Mouse (Mus musculus) forebrain, embryonic 13.5 days (tissue): ENCODE data around the gene Rbm7. TPM values are rescaled to one million over a fixed set of nuclear protein-coding genes. Genes with fewer than 3 reads are reported as not detected.

ENCODE experiments used
- ATAC-seq: fragments of 200-750 bp; cut with Nextera tagmentation; 2 replicates; pipeline ENCODE4 v1.8.0; 2017
- H3K27ac ChIP-seq: fragments of 300-500 bp; sonication (generic); 2 replicates; pipeline ENCODE4 v1.5.1; 2015; ENCODE audit warnings: inconsistent platforms, mild to moderate bottlenecking, moderate library complexity
- H3K27me3 ChIP-seq: fragments of 300-500 bp; sonication (generic); 2 replicates; pipeline ENCODE4 v1.6.1; 2015; ENCODE audit warnings: mild to moderate bottlenecking, inconsistent platforms
- H3K36me3 ChIP-seq: fragments of 300-500 bp; sonication (generic); 2 replicates; pipeline ENCODE4 v1.6.1; 2015; ENCODE audit warnings: mild to moderate bottlenecking, inconsistent platforms; ENCODE audit not compliant: poor library complexity, severe bottlenecking
- H3K4me1 ChIP-seq: fragments of 300-500 bp; sonication (generic); 2 replicates; pipeline ENCODE4 v1.6.1; 2015; ENCODE audit warnings: inconsistent platforms
- H3K4me2 ChIP-seq: fragments of 300-500 bp; sonication (generic); 2 replicates; pipeline ENCODE4 v1.6.1; 2015; ENCODE audit warnings: inconsistent platforms, mild to moderate bottlenecking, moderate library complexity
- H3K4me3 ChIP-seq: fragments of 300-500 bp; sonication (generic); 2 replicates; pipeline ENCODE4 v1.5.1; 2015; ENCODE audit warnings: mild to moderate bottlenecking, inconsistent platforms
- H3K9ac ChIP-seq: fragments of 300-500 bp; sonication (generic); 2 replicates; pipeline ENCODE4 v1.6.1; 2015; ENCODE audit warnings: mild to moderate bottlenecking, inconsistent platforms
- H3K9me3 ChIP-seq: fragments of 300-500 bp; sonication (generic); replicated peaks from 2 replicates; pipeline ENCODE4 v1.6.1; 2016; ENCODE audit warnings: inconsistent platforms
- WGBS: fragments of 180-500 bp; shearing (Covaris S2); methylation state at CpG from one replicate; pipeline ENCODE4 v1.1.7; 2015; 5-methylcytosine and 5-hydroxymethylcytosine counted together
- polyA plus RNA-seq: library from polyadenylated mRNA; unstranded; fragments of >200 nt; fragmentation: Nextera tagmentation; extraction: Ambion mirVana; gene quantifications from 2 replicates; pipeline ENCODE4 v1.2.1, GENCODE M21; 2015

The Rbm7 gene
- polyA plus RNA-seq, 1 experiment from 2014 or later: 122 TPM

DNA sequence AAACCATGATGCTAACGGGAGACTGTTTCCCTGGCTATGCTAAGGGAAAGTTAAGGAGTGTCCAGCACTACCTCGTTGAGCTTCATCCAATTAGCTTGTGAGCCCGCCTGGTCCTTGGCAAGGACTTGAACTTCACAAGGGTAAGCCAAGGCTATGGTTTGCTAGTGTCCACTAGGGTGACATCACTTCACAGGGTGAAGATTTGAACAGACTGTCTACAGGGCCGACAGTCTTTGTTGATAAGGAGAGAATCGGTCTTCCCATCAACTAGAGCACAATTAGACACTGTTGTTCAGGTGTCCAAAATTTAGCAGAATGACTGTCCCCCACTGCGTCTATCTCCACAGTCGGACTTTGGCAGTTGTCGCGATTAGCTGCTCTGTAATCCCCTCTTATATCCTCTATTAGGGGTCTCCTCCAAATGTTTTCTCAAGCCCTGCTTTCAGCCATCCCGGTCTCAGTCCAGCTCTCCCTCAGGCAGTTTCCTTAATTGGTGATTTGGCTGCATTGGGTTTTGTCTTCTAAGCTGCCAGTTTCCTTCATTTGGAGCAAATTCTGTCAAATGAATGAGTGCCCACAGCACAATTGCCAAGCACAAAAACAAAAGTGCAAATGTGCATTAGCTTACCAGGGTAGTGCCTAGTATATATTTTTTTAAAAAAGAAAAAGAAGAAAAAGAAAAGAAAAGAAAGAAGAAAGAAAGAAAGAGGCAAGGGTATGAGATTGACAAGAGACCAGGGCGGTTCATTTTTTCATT, 21.7 kb upstream of the Rbm7 start:
- Histone ChIP-seq H3K27ac (peak overlapping the region; percentile 93), H3K4me1 (peaks cover 16% of the 10 kb centered on the region), H3K36me3 (no peaks in the 10 kb centered on the region), H3K9me3 (no peaks in the 10 kb centered on the region), H3K9ac (peak overlapping the region; percentile 35; the same call in 1 of the 2 replicates), H3K4me2 (peak overlapping the region; percentile 48), H3K27me3 (no peaks in the 10 kb centered on the region), H3K4me3 (no peak overlapping the region)
- ATAC-seq: peak; percentile 92
- WGBS: 25% methylated on average over 11 of the region's 11 CpGs

DNA sequence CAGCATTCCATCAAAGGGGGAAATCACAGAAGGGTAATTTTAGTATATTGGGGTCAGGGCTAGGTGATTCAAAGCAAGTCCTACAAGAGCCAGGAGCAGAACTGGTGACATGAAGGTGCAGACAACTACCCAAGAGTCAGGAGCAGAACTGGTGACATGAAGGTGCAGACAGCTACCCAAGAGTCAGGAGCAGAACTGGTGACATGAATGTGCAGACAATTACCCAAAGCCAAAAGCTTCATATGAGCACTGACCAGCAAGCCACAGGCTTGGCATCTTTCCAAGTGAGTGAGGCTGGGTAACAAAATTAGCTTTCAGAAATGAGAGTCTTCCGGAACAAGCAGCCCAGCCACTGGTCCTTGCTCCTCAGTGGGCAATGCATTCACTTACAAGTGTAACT, 20.2 kb upstream of the Rbm7 start:
- no peaks in the 10 kb centered on the region for H3K36me3 ChIP-seq
- WGBS: 58% methylated on average over 1 of the region's 1 CpGs
- H3K4me3 ChIP-seq: no peak overlapping the region
- H3K27ac ChIP-seq: no peak overlapping the region
- no peak for ATAC-seq
- no peak overlapping the region for H3K4me2 ChIP-seq
- H3K4me1 ChIP-seq: peaks cover 16% of the 10 kb centered on the region
- no peaks in the 10 kb centered on the region for H3K27me3 ChIP-seq
- no peaks in the 10 kb centered on the region for H3K9me3 ChIP-seq
- H3K9ac ChIP-seq: no peak overlapping the region

DNA sequence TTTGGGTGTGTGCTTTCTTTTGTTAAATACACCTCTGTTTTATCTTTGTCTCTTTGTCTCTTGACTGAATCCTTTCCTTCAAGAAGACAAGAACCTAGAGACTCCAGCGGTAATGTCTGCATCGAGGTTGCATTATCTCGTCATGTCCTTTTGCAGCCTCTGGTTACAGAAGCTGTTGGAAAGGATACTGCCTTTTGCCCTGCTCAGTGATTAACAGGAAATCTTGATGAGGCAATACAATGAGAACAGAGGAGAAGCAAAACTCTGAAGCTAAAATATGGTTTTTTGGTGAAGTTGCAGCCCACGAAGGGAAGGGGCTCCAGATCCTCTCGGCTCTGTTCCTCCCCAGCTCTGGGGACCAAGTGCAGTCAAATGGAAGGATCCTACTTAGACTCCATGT, 15.0 kb upstream of the Rbm7 start:
- 83% methylated on average over 5 of the region's 5 CpGs for WGBS
- Histone ChIP-seq H3K9ac (no peak overlapping the region), H3K4me2 (no peak overlapping the region), H3K9me3 (no peaks in the 10 kb centered on the region), H3K27me3 (no peaks in the 10 kb centered on the region), H3K4me3 (no peak overlapping the region), H3K27ac (no peak overlapping the region), H3K36me3 (no peaks in the 10 kb centered on the region), H3K4me1 (no peaks in the 10 kb centered on the region)
- ATAC-seq: no peak

DNA sequence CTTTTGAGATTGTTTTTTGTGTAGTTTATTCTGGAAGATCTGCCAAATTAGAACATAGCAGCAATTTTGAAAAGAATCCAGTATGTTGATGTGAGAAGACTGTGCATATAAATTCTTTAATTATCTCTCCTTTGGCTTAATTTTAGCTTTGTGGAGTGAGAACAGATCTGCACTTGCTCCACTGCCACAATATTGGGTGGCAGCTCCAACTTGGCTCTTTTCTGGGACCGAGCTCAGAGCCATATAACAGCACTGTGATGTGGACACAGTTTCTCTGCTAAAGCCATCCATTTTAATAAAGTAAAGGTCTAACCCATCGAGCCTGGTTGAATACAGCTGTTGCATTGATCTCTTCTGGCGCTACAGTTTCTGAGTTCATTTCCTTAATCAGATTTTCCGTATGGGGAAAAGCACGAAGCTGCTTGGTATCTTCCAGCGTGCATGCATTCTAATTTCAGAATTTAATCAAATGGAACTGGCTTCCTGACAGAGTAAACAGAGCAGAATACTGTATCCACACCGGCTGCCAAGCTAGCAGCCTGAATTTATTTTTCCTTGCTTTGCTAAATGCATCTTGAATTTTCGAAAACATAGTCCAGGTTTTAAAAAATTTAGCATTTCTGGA, 9.8 kb upstream of the Rbm7 start:
- H3K27me3 ChIP-seq: no peaks in the 10 kb centered on the region
- H3K9ac ChIP-seq: no peak overlapping the region
- no peaks in the 10 kb centered on the region for H3K4me1 ChIP-seq
- no peaks in the 10 kb centered on the region for H3K9me3 ChIP-seq
- 75% methylated on average over 8 of the region's 8 CpGs for WGBS
- ATAC-seq: no peak
- H3K27ac ChIP-seq: no peak overlapping the region
- H3K4me3 ChIP-seq: no peak overlapping the region
- no peak overlapping the region for H3K4me2 ChIP-seq
- no peaks in the 10 kb centered on the region for H3K36me3 ChIP-seq

DNA sequence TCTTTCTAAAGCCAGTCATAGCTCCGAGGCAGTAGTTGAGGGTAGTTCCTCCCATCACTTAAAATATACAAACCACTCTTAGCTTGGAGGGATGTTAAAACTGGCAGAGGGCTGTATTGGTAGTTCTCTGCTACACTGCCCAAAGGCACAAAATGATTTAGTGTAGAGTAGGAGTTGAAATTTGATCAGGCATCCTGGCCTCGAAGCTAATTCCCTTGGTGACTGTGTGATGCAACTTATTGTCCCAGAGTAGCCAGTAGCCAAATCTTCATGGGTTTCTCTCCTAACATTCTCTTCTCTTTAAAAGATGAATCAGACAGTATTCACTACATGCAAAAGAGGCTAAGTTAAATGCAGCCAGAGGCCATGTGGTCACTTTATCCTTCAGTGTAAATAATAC, 7.9 kb upstream of the Rbm7 start:
- no peak overlapping the region for H3K4me2 ChIP-seq
- H3K36me3 ChIP-seq: no peaks in the 10 kb centered on the region
- H3K9me3 ChIP-seq: no peaks in the 10 kb centered on the region
- no peaks in the 10 kb centered on the region for H3K27me3 ChIP-seq
- H3K4me3 ChIP-seq: no peak overlapping the region
- no peaks in the 10 kb centered on the region for H3K4me1 ChIP-seq
- no peak for ATAC-seq
- 80% methylated on average over 2 of the region's 2 CpGs for WGBS
- no peak overlapping the region for H3K9ac ChIP-seq
- H3K27ac ChIP-seq: no peak overlapping the region

DNA sequence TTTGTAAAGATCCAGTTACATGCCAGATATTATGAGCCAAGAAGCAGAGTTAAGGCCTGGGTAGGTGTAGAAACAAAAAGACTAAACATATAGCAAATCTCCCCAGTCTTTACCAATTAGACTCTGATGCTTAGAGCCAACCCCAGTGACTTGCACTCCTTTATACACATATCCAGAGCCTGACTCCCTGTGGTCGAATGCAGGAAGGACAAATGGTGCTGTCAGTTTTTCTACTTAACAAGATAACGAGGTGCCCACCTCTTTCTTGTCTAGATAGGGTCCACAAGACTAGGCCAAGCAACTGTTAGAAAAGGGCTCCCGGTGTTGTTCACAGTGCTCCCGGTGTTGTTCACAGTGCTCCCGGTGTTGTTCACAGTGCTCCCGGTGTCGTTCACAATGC, 6.1 kb upstream of the Rbm7 start:
- H3K9ac ChIP-seq: no peak overlapping the region
- no peaks in the 10 kb centered on the region for H3K27me3 ChIP-seq
- no peak for ATAC-seq
- no peak overlapping the region for H3K4me2 ChIP-seq
- no peak overlapping the region for H3K27ac ChIP-seq
- H3K4me3 ChIP-seq: no peak overlapping the region
- H3K4me1 ChIP-seq: peaks cover 2% of the 10 kb centered on the region
- no peaks in the 10 kb centered on the region for H3K36me3 ChIP-seq
- no peaks in the 10 kb centered on the region for H3K9me3 ChIP-seq
- WGBS: 77% methylated on average over 7 of the region's 7 CpGs

DNA sequence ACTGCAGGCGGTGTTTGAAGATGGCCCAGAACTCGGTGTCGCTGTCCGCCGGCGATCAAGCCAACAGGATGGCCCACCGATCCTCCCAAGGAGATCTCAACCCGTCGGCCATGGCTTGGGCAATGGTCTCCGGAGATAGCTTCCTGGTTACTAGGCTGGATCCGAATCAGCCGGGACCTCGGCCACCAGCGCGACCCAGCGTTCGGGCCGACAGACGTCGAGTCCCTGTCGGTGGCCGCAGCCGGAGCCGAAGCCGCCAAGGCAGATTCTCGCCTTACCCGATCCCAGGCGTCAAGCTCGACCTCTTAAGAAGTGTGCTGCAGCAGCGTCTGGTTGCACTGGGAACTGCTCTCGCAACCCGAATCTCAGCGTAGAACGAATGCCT, 441 bp upstream of the Rbm7 start:
- peak; percentile 47 for ATAC-seq
- H3K9ac ChIP-seq: peak overlapping the region; percentile 91
- H3K4me2 ChIP-seq: peak overlapping the region; percentile 87
- H3K4me3 ChIP-seq: peak overlapping the region; percentile 81
- H3K27ac ChIP-seq: peak overlapping the region; percentile 92
- H3K4me1 ChIP-seq: peaks cover 22% of the 10 kb centered on the region
- peaks cover 24% of the 10 kb centered on the region for H3K36me3 ChIP-seq
- no peaks in the 10 kb centered on the region for H3K27me3 ChIP-seq
- H3K9me3 ChIP-seq: no peaks in the 10 kb centered on the region
- 2% methylated on average over 34 of the region's 34 CpGs for WGBS

DNA sequence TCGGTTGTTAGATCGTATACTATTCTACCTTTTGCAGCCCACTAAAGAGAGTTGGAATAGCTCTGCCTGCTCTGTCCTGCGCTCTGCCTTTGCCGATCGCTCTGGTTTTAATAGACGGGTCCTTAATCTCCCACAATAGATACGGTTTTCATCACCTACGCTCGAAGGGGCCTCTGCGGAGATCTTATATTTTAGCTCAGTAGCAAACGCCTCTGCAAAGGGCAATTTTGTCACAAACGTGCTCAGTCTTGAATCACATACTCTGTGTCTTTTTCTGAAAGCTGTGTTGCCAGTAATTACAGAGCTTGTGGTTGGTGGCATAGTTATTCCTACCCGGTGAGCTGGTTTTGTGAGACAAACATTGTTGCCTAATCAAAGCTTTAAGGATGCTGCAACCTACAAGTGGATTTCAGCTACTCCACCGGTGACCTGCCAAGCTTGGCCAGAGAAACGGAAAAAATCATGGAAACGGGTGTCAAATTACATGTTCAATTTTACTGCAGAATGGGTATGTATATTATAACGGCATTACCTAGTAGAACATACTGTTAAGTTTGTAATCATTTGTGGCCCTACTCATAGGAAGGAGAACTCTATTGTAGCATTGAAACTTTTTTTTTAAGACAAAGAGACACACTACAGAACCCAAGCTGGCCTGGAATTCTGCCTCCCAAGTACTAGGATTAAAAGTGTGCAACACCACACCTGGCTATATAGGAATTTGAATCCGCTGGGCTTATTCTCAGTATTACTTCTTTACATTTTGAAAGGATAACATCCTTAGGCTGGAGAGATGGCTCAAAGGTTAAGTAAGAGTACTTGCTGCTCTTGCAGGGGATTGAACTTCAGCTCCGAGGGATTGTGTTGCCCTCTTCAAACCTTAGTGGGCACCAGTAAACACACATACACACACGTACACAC, 13.6 kb downstream of the Rbm7 start:
- H3K4me1 ChIP-seq: peaks cover 14% of the 10 kb centered on the region
- H3K36me3 ChIP-seq: peaks cover 16% of the 10 kb centered on the region
- no peaks in the 10 kb centered on the region for H3K27me3 ChIP-seq
- no peak for ATAC-seq
- H3K27ac ChIP-seq: no peak overlapping the region
- WGBS: 32% methylated on average over 20 of the region's 20 CpGs
- H3K4me3 ChIP-seq: peak overlapping the region; percentile 92
- H3K4me2 ChIP-seq: peak overlapping the region; percentile 94
- no peaks in the 10 kb centered on the region for H3K9me3 ChIP-seq
- peak overlapping the region; percentile 34 for H3K9ac ChIP-seq

DNA sequence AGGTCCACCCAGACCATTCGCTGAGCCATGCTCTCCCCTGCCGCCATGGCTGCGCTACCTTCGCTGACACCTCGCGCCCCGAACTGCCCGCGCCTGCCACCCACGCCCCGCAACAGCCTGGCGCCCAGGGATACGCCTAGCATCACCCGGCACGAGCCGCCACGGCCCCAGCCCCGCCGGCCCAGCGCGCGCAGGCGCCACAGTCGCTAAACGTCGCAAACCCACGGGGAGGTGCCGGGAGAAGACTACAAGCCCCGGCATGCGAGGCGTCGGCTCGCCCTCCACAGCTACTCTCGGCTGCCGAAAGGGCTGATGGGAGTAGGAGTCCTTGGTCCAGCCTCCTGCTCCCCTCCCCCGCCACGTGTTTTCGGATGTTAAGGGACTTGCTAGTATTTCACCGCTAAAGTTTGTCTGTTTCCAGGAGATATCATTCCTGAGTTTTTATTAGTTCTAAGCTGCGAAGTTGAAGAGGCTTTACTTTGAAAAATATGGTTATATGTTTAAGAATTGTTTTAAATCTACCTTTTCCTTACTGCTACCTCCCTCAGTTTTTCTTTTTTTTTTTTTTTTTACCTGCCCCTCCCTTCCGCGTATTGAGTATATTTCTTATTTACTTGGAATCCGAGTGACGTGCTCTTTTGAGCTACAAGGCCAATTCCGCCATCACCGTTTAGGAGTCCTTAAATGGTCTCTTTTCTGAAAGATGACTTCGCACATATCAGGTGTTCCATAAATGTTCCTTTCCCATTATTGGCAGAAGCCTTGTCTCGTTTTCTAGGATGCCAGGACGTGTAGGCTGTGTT, 14.5 kb downstream of the Rbm7 start, which contains the start of gene Rexo2:
TSS of gene Rexo2 (minus strand) at position 213 of the 803 bp plus-strand sequence.
- H3K36me3 ChIP-seq: peaks cover 14% of the 10 kb centered on the region
- peak within 1 kb of the TSS; percentile 94 for H3K4me2 ChIP-seq
- peak within 1 kb of the TSS; percentile 92 for H3K4me3 ChIP-seq
- H3K27ac ChIP-seq: no peak within 1 kb of the TSS
- no peaks in the 10 kb centered on the region for H3K9me3 ChIP-seq
- H3K9ac ChIP-seq: peak within 1 kb of the TSS; percentile 84
- H3K27me3 ChIP-seq: no peaks in the 10 kb centered on the region
- ATAC-seq: peak; percentile 99
- WGBS: 1% methylated on average over 49 of the region's 49 CpGs
- H3K4me1 ChIP-seq: peaks cover 14% of the 10 kb centered on the region

DNA sequence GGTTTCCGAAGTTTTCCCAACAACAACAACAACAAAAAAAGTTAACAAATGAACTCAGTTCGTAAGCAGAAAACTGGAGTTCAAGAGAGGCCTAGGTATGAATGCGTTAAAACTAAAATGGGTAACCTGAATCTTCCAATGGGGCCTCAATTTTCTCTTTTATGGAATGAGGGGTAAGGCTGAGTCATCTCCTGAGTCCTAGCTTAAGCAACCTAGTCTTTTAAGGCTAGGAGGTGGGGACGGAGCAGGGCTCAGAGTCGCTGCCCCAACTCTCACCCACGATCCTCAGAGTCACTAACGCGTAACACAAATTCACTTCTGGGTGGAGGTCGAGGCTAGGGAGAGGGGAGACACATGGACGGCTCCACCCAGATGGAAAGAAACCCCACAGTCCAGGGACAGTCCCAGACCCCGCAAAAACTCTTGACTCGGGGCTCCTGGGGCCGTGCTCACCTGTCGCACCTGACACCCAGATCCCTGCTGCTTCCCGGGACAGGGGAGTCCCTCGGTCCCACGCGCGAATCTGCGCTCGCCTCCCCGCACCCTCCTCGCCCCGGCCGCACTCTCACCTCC, 15.2 kb downstream of the Rbm7 start:
- H3K27ac ChIP-seq: no peak overlapping the region
- H3K4me2 ChIP-seq: peak overlapping the region; percentile 94
- ATAC-seq: no peak; the same call in 1 of the 2 replicates
- H3K36me3 ChIP-seq: peaks cover 13% of the 10 kb centered on the region
- peaks cover 14% of the 10 kb centered on the region for H3K4me1 ChIP-seq
- no peaks in the 10 kb centered on the region for H3K27me3 ChIP-seq
- 6% methylated on average over 25 of the region's 25 CpGs for WGBS
- peak overlapping the region; percentile 84 for H3K9ac ChIP-seq
- no peaks in the 10 kb centered on the region for H3K9me3 ChIP-seq
- peak overlapping the region; percentile 92 for H3K4me3 ChIP-seq

DNA sequence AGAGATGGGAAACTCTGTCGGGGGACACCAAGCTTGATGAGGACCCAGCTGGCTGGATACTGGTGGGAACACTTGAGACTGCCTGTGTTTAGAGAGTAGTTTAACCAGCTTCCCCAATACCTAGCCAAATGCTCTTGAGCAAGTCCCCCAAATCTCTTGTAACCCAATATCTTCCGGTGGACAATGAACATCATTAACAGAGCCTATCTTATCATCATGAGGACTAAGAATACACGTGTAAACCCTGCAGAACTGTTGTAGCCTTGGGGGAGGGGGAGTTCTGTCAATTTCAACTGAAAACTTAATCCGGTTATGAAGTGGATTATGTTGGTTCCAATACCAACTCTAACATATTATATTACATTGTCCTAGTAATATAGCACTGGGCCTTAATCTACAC, 16.3 kb downstream of the Rbm7 start:
- Histone ChIP-seq H3K4me1 (peaks cover 14% of the 10 kb centered on the region), H3K4me3 (no peak overlapping the region), H3K36me3 (peaks cover 22% of the 10 kb centered on the region), H3K27ac (no peak overlapping the region), H3K9ac (no peak overlapping the region), H3K9me3 (no peaks in the 10 kb centered on the region), H3K27me3 (no peaks in the 10 kb centered on the region), H3K4me2 (no peak overlapping the region)
- 98% methylated on average over 4 of the region's 4 CpGs for WGBS
- no peak for ATAC-seq
